Mouse (Mus musculus) lung, postnatal 4 days (tissue): Measurements from ENCODE around the gene Ugt1a8.

ENCODE experiments used
- DNase-seq, 2 experiments: peaks; one replicate each; pipeline ENCODE4 v3.0.0; 2021

The Ugt1a8 gene

DNA sequence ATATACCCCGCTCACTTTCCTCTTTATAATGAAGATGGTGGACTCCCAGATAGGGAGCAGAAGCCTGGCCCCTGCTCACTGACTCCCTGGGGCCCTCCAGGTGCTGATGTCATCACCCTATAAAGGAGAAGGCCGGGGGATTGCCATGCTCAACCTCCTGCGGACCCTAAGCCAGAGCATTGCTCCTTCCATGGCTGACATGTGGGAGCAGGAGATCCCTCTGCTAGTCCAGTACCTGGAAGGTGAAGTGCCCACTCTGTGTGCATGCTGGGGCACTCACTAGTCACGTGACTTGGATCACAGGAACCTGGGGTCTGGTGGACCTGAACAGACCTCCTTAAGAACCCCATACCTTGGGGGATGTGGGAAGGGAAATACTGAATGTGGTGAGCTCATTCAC lies 153.0 kb downstream of the Ugt1a8 start:
- DNase-seq, result peak in 1 of 2 experiments; percentile 43

DNA sequence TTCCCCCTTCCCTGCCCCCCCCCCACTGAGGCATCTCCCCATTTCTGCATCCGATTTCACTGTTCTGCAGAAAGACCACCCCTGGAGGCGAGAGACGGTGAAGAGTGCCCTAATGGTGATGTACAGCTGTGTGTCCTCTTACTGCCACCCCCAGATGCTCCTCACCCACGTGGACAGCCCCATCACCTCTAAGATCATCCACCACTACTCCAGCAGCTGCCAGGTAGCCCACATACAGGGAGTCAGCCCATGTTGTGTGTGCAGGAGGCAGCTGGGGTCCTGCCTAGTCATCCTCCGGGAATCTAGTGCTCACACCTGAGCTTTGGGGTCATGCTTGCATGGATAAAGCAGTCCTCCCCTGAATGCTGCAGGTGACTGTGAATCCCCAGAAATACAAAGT lies 156.2 kb downstream of the Ugt1a8 start:
- peak in 1 of 2 experiments; percentile 38 for DNase-seq

DNA sequence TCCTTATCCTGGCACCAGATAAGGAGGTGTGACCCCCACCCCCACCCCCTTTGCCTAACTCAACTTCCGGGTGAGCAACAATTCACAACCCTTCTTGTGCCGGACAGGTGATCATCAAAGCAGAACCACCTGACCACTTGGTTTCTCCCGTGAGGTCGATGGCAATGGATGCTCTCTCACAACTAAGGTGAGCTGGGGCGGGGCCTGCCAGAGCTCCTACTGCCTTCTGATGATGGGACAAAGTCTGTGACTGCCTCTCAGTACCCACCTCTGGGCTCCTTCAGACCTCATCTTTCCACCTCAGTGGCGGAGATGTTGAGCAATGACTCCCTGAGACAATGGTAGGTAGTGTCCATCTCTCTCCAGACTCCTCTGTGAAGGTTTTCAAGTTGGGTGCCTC lies 158.3 kb downstream of the Ugt1a8 start:
- DNase-seq, result peak in 1 of 2 experiments; percentile 40

DNA sequence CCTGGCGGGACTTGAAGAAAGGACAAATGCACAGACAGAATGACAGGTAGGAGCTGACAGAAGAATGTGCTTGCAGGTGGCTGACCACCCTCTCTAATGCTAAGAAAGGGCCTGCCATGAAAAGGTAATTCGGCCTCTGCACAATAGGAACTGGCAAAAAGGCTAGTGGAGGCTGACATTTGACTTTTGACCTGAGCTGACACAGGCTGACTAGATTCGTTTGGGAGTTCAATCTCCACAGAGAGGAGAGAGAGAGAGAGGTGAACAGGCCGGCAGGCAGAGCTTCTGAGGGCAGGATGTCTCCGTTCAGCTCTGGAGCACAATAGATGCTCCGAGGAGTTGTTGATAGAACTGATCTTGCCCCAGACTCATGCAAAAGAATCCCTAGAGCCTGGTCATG lies 158.8 kb downstream of the Ugt1a8 start:
- peak in 1 of 2 experiments; percentile 23 for DNase-seq

DNA sequence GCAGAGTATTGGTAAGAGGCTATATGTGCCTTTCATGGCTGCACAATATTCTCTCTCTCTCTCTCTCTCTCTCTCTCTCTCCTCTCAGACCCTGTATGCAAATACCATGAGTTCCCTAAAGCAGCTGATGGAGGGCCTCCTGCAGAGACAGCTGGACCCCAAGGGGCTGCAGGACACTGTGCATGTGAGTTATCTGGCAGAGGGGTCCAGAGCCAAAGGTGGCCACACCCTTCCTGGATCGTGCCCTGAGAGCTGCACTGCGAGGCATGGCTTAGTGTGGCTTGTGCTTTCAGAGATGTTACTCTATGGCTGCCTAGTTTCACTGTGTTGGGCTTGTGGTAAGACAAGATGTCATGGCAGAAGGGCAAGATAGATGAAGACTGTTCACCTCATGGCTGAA lies 160.0 kb downstream of the Ugt1a8 start:
- DNase-seq, result peak in 1 of 2 experiments; percentile 43

DNA sequence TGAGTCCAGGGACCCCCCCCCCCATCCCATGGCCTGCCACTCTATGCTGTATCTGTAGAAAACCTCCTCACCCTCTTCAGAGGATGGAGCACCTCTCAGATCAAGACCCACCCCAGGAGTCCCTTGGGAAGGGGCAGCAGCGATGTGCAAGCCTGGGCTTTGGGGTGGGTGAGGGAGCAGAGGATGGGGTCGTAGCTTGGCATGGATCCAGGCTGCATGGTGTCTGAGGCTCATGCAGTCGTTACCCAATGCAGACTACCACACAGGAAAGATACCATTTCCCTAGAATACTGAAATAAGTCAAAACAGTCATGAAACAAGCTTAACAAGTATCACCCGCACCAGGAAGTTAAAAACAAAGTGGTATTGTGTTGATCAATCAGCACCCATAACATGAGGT lies 161.0 kb downstream of the Ugt1a8 start:
- peak in 1 of 2 experiments; percentile 31 for DNase-seq

DNA sequence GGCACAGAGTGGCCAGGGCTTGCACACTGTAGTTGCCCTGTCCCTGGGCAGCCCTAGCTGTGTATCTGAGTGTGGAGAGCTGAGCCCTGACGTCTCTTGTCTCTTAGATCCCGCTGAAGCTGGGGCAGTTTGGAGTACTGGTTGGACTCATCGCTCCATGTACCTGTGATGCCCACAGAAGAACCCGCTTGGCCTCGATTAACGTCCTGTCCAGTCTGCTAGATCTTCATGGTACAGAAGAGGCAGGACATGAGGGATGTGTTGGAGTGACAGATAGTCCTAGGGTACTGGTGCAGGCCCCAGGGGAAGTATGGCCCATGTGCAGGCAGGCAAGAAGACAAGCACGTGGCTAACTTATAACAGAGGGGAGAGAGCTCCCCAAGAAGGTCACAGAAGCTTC lies 162.0 kb downstream of the Ugt1a8 start:
- DNase-seq, result peak in 1 of 2 experiments; percentile 41

DNA sequence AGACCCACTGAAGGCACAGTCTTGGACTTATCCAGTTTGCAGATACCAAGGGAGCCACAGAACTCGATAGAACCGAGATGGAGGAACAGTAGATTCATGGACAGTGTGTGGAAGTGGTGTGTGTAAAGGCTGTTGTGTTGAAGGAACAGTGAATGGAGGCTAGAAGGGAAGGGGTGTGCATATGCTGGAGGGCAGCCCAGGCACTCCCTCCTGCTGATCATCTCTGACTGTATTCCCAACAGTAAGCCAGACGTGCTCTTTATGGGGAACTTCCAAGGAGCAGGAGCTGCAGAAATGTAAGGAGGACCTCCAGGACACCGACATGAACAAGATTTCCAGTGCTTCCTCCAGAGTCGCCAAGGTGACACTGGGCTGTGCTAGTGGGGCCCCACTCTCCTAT lies 162.4 kb downstream of the Ugt1a8 start:
- DNase-seq, result no peak

DNA sequence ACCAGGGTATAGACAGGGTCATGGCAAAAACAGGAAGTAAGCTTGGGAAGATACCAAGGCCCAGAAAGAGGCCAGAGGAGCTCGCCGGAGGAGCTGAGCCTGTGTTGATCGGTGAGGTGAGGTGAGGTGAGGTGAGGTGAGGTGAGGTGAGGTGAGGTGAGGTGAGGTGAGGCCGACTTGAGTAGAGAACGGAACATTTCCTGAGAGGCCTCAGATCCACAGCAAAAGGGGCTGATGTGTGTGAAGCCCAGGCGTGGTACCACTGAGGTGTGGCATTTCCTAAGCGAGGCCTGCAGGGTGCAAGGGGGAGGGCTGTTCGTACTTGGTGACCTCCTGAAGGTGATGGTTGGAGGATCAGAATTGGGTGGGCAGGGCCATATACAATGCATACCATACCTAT lies 165.5 kb downstream of the Ugt1a8 start:
- DNase-seq, result no peak

DNA sequence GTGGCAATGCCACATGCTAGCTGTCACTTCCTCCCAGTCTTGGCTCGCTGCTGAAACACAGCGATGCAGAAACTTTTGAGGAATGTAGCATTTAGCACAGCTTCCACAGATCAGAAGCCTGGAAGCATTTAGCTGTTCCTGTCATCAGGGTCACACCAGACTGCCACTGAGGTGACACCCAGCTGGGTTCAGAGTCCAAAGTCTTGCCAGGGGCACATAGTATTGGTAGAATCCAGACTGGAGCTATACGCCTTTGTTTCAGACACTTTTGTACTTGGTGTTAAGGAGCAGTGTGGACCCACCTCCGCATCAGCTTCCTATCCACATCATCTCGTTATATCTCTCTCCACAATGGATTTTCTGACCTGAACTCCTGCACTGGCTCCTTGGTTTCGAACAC lies 165.9 kb downstream of the Ugt1a8 start:
- DNase-seq, result no peak

DNA sequence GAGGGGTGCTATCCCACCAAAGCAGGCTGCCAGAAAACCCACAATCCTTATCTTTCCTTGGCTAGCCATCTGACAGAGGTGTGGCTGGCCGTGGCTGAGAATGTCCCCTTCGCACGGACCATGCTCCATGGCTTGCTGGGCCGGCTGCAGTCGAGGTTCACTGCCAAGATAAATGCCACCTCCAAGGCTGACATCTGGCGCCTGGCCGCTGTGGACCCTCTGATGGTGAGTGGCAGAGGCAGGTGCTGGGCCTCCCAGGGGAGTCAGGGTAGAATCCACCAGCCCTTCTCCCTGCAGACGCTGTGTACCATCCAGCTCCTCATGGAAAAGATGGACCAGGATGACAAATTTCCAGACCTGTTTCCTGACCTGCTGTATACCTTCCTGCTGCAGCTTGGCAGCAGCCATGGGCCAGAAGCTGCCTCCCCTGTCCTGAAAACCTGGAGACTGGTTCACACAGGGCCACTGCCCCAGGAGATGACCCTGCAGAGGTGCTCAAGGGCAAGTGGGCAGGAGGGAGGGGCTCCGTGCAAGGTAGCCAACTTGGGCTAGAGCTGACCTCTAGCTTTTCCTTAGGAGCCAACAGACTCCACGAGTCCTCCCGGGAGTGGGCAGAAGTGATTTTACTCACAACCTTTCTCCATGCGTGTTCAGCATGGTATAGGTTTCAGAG lies 167.3 kb downstream of the Ugt1a8 start:
- DNase-seq, result peak in 1 of 2 experiments; percentile 62

DNA sequence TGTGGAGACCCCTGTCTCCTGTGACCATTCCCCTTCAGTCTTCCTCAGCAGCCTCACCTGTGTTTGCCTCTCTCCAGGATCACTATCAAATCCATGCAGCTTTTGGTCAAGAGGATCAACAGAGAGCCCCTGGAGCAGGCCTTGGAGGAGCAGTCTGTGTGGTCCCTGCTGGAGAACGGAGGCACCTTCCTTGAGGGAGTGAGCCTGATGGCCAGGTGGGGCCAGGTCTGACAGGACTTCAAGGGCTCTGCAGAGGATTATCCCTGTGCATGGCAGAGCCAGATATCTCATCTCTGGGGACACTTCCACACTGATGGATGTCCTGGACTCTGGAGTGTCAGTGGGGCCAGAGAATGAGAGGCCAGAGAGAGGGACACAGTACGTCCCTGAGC lies 167.8 kb downstream of the Ugt1a8 start:
- no peak for DNase-seq

DNA sequence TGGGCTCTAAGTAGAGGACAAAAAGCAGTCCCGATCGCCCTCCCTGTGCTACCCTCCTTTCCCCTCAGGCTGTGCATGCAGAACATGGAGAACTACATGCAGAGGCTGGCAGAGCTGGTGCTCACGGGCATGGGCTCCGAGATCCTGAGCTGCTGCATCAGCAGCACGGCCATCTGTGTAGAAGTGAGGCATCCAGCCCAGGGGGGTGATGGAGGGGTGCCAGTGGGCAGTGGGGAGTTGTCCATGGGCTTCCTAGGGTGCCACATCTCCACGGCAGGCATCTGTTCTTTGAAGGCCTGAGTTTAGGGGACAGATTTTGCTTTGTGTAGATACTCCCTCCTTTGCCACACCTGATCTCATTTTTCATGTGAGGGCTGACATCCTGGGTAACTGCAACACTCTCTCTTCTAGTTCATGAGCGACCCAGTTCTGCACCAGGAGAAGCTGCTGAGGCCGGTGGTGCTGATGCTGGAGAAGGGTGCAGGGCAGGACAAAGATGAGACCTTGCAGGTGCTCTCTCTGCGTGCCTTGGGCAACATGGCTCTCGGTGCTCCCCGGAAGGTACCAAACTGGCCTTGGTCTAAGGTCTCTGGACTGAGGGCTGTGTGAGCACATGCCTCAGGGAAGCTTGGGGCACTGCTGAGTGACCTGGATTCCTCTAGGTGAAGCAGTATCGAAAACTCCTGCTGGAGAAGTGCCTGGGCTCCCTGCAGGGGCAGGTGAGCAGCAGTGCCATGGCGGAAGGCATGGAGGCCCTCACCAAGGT lies 168.6 kb downstream of the Ugt1a8 start:
- no peak for DNase-seq

DNA sequence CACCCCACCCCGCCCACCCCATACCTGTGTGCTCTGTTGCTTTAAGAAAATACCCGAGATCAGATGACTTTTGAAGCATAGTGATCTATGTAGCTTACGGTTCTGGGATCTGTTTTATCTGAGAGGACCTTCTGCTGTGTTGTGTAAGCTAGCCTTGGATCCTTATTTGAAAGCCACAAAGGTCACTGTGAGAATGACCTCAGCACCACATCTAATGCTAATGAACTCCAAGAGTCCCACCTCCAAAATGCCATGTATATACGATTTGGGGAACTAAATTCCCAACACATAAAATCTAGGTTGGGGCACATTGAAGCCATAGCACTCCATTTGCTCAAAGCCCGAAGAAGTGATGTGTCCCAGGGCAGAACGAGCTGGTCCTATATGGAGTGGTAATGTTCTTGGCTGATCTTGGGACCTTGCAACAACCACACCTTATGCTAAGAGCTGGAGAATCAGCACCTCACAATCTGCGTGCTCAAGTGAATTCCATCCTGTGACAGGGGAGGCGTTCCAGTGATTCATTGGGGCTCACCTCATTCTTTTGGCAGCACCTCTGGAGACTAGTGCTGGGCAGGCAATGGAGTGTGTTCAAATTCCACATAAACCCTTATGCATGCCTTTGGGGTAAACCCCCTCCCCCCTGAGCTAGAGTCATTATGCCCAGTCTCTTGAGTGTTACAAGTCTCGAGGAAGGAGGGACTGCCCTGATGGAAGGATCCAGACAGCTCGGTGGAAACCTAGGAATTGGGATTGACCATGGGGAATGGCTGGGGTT lies 169.5 kb downstream of the Ugt1a8 start:
- DNase-seq, result no peak

DNA sequence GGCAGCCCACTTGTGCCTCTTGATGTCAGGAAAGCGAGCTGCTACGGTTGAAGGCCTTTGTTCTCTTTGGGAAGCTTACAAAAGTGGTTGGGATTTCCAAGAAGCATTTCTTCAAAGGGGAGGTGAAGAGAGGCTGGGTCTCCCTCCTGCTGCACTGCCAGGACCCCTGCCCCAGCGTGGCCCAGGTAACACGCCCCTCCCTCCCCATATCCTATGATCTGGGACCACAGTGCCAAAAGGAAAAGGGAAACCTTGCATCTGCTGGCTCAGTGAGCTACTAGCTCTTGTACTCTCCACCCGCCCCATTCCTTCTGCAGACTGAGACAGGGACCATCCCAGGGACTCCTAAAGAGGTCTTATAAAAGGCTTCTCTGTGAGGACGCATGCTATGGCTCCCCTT lies 170.1 kb downstream of the Ugt1a8 start:
- no peak for DNase-seq

DNA sequence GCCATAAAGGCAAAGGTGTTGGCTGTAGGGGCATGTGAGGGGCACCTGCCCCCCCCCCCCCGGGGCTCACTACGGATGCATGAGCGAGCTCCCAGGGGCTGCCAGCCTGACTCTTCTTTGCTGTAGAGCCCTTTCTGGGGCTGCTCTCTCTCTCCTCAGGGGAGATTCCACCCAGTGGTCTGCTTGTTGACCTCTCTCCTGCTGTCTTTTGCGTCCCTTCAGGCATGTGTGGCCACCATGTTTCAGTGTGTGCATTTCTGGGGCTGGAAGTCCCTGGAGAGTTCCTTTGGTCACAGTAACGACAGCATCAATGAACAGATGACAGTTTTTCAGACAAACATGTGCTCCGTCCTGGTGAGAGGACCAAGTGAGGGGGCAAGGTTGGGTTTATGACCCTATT lies 170.7 kb downstream of the Ugt1a8 start:
- peak in 1 of 2 experiments; percentile 36 for DNase-seq

DNA sequence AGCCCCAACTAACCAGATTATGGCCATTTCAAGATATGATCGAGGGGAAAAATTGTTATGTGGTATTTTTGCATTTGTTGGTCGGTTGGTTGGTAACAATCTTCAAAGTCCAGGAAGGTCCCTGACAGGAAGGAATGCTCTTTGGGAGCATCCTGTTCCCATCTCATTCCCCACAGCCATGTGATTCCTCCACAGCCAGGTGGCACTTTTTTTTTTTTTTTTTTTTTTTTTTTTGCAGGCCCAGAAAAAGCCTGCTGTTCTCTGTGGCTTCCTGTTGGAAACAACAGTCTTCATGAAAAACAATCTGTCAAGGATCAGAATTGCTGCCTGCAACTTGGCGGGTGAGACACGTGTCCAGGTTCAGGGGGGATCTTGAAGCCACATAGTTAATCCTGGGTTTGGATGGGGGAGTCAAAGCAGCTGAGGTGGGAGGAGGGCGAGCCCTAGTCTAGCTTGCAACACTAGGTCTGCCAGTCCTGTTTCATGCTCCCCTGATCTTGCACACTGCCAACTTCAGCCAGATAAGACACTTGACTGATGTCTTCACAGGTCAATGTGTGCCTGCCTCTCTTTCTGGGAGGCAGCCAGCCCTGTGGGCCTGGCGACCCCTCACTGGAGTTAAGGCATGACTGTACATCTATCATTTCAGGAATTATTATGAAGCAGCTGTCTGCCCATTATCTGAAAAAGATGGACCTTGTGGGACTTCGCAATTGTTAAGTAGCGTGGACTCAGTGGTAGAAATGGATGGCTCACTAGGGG lies 171.4 kb downstream of the Ugt1a8 start:
- peak in 1 of 2 experiments; percentile 67 for DNase-seq

DNA sequence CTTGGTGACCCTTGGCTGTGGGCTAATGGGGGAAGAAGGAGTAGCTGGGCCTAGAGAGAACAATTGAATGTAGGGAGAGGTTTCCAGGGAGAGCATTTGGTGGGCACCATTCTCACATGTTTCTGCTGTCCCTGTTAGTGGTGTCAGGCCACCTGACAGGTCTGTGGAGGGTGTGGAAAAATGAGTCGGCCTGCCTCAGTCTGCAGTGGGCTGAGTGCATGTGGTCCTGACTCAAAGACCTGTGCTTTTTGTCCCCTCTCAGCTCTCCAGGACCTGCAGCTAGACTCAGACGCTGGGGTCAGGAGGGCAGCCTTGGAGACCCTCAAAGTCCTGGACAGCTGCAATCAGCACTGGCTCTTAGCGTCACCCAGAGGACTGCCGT lies 172.0 kb downstream of the Ugt1a8 start:
- DNase-seq, result peak in 1 of 2 experiments; percentile 53

DNA sequence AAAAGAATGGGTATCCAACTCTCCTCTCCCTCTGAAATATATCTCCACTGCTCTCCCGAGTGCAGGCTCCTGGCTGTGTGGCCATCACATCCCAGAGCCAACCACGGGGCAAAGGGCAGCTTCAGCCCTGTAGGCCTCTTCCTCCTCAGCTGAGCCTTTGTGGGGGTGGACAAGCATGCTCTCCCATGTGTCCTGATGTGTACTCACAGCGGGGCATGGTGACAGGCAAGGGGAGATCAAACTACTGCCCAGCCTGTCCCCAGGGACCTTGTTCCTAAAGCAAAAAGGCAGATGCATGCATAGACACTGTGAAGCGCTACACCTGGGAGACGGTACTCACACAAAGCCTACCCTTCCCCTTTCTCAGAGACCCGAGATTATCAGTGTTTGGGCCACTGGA lies 172.5 kb downstream of the Ugt1a8 start:
- peak in 1 of 2 experiments; percentile 72 for DNase-seq

DNA sequence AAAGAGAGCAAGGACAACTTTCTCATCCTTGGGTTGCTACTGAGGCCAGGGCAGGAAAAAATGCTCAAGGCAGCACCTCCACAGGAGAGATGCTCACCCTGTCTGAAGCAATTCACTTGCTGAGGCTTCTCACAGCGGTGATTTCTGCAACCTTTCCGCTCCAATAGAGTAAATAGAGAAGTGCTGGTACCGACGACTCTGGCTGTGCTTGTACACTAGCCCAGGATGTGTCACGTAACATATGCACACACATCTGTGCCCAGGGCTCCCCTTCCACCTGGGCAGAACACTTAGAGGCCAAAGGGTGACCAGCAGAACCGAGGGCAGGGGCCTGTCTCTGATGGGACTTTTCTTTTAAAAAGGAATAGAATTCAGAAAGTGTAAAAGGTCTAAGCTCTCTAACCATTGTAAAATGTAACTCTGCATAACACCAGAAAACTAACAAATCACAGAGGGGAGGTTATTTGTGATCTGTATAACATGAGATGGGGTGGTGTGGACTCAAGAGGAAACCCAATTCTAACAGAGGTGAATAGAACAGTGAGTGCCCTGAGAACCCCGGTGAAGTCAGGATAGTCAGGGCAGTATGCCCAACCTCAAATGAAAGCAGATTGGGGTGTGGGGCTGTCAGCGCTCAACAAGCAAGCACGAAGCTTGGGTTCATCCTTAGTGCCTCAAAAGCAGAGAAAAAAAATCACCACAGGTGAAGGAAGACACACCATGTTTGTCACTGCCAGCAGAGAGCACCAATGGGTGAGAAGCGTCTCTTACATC lies 173.2 kb downstream of the Ugt1a8 start:
- peak in 1 of 2 experiments; percentile 30 for DNase-seq

DNA sequence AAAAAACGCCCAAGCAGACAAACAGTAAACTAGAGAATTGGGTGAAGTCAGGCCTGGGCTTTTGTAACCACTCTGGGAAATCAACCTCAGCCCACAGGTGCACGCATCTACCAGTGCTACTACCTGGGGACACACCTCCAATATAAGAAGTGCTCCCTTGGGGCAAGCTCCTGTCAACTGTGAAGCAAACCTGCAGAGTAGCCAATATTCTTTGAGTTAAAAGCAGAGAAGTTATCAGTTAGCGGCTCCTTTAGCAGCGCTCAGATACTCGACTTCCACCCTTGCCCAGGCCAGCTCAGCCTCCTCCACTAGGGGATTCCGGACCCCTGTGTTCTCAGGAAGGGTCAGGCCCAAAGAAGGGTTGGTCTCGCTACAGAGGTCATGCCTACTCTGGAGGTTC lies 174.1 kb downstream of the Ugt1a8 start:
- peak in 1 of 2 experiments; percentile 37 for DNase-seq

DNA sequence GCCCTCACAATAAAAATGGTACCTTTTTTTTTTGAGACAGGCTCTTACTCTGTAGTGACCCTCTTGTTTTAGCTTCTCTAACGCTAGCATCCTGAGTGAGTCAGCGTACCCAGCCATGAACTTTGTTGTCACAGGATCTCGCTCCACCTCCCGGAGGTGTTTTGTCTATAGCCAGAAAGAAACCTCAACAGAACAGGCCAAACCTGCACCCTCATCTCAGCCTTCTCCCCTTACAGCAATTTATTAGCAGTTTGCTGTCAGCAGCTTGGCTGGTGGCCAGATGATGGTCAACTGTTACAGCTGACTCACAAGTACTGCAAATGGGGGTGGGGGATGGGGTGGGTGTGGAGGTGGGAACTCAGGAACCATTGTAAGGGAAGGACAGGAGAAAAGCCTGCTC lies 174.6 kb downstream of the Ugt1a8 start:
- DNase-seq, result peak in 1 of 2 experiments; percentile 60
